Mouse (Mus musculus) lung, postnatal 0 days (tissue): ENCODE data around the gene H2-DMa. TPM values are rescaled to one million over a fixed set of nuclear protein-coding genes. Genes with fewer than 3 reads are reported as not detected.
A peak's percentile ranks its signal among the peaks of the same experiment; 100 is the strongest.

ENCODE experiments used
- ATAC-seq: fragments of 200-750 bp; cut with Nextera tagmentation; 2 replicates; pipeline ENCODE4 v1.8.0; 2017; ENCODE audit warnings: moderate library complexity
- DNase-seq: peaks from one replicate; pipeline ENCODE4 v3.0.0-alpha.2; 2016; ENCODE audit warnings: low spot score
- H3K27ac ChIP-seq: fragments of 300-500 bp; sonication (generic); 2 replicates; pipeline ENCODE4 v1.5.1; 2014; ENCODE audit warnings: antibody characterized with exemption, mild to moderate bottlenecking, low read length, mixed read lengths
- H3K27me3 ChIP-seq: fragments of 300-500 bp; sonication (generic); replicated peaks from 2 replicates; pipeline ENCODE4 v1.6.1; 2014; ENCODE audit warnings: low read length, mixed read lengths; ENCODE audit not compliant: insufficient read depth
- H3K36me3 ChIP-seq: fragments of 300-500 bp; sonication (generic); 2 replicates; pipeline ENCODE4 v1.6.1; 2014; ENCODE audit warnings: low read length, mixed read lengths; ENCODE audit not compliant: insufficient read depth
- H3K4me1 ChIP-seq: fragments of 300-500 bp; sonication (generic); 2 replicates; pipeline ENCODE4 v1.6.1; 2014; ENCODE audit warnings: antibody characterized with exemption, low read depth, low read length, mixed read lengths; ENCODE audit not compliant: insufficient read depth
- H3K4me2 ChIP-seq: fragments of 300-500 bp; sonication (generic); replicated peaks from 2 replicates; pipeline ENCODE4 v1.6.1; 2014; ENCODE audit warnings: low read depth, mild to moderate bottlenecking, low read length, moderate library complexity, mixed read lengths
- H3K4me3 ChIP-seq: fragments of 300-500 bp; sonication (generic); 2 replicates; pipeline ENCODE4 v1.5.1; 2014; ENCODE audit warnings: low read depth, low read length
- H3K9ac ChIP-seq: fragments of 300-500 bp; sonication (generic); replicated peaks from 2 replicates; pipeline ENCODE4 v1.6.1; 2014; ENCODE audit warnings: low read depth, mild to moderate bottlenecking
- H3K9me3 ChIP-seq: fragments of 300-500 bp; sonication (generic); 2 replicates; pipeline ENCODE4 v1.6.1; 2016; ENCODE audit warnings: low read length, mixed read lengths
- CTCF ChIP-seq: IDR thresholded peaks from 2 replicates; pipeline ENCODE4 v1.5.1; 2016; ENCODE audit warnings: antibody characterized with exemption, mild to moderate bottlenecking
- EP300 ChIP-seq: IDR thresholded peaks from 2 replicates; pipeline ENCODE4 v1.6.1; 2016; ENCODE audit warnings: antibody characterized with exemption, mild to moderate bottlenecking, control low read depth
- WGBS: fragments of 180-500 bp; shearing (Covaris S2); extraction: QIAGEN DNeasy Blood & Tissue Kit; methylation state at CpG from one replicate; pipeline ENCODE4 v1.1.7; 2014; 5-methylcytosine and 5-hydroxymethylcytosine counted together
- polyA plus RNA-seq: library from polyadenylated mRNA; unstranded; fragments of >200 nt; fragmentation: Nextera tagmentation; extraction: Ambion mirVana; gene quantifications from 2 replicates; pipeline ENCODE4 v1.2.1, GENCODE M21; 2015

H2-DMa gene
- polyA plus RNA-seq, 1 experiment from 2014 or later: 23.9 TPM

GRCm38 (mm10) chr17:34093199-34093874, 26.0 kb upstream of the H2-DMa start:
- TF ChIP-seq CTCF (no peak), EP300 (no peak)
- no peak for ATAC-seq
- Histone ChIP-seq H3K27me3 (no peaks in the 10 kb centered on the region), H3K9me3 (no peaks in the 10 kb centered on the region), H3K4me3 (no peak overlapping the region), H3K4me2 (no peak overlapping the region), H3K36me3 (no peaks in the 10 kb centered on the region), H3K27ac (no peak overlapping the region), H3K9ac (no peak overlapping the region), H3K4me1 (no peaks in the 10 kb centered on the region)
- WGBS: 31% methylated on average over 7 of the region's 7 CpGs
- DNase-seq: no peak

GRCm38 (mm10) chr17:34094283-34095035, 24.9 kb upstream of the H2-DMa start:
- Histone ChIP-seq H3K27me3 (no peaks in the 10 kb centered on the region), H3K4me1 (no peaks in the 10 kb centered on the region), H3K36me3 (no peaks in the 10 kb centered on the region), H3K27ac (no peak overlapping the region), H3K9me3 (no peaks in the 10 kb centered on the region), H3K4me3 (no peak overlapping the region), H3K4me2 (no peak overlapping the region), H3K9ac (no peak overlapping the region)
- DNase-seq: no peak
- no peak for ATAC-seq
- no peak for TF ChIP-seq EP300
- TF ChIP-seq CTCF: no peak
- 77% methylated on average over 27 of the region's 27 CpGs for WGBS

GRCm38 (mm10) chr17:34096497-34097010, 22.8 kb upstream of the H2-DMa start:
- Histone ChIP-seq H3K4me3 (no peak overlapping the region), H3K36me3 (no peaks in the 10 kb centered on the region), H3K9ac (no peak overlapping the region), H3K27me3 (no peaks in the 10 kb centered on the region), H3K9me3 (no peaks in the 10 kb centered on the region), H3K27ac (no peak overlapping the region), H3K4me1 (no peaks in the 10 kb centered on the region), H3K4me2 (no peak overlapping the region)
- DNase-seq (no peak), ATAC-seq (no peak)
- no peak for TF ChIP-seq EP300
- TF ChIP-seq CTCF: no peak
- 61% methylated on average over 3 of the region's 3 CpGs for WGBS

GRCm38 (mm10) chr17:34097272-34097671, 22.1 kb upstream of the H2-DMa start:
- Histone ChIP-seq H3K36me3 (no peaks in the 10 kb centered on the region), H3K4me2 (no peak overlapping the region), H3K9me3 (no peaks in the 10 kb centered on the region), H3K4me1 (no peaks in the 10 kb centered on the region), H3K9ac (no peak overlapping the region), H3K4me3 (no peak overlapping the region), H3K27ac (no peak overlapping the region), H3K27me3 (no peaks in the 10 kb centered on the region)
- no peak for ATAC-seq
- TF ChIP-seq EP300: no peak
- no peak for TF ChIP-seq CTCF
- WGBS: 56% methylated on average over 5 of the region's 5 CpGs
- no peak for DNase-seq

GRCm38 (mm10) chr17:34098709-34099479, 20.4 kb upstream of the H2-DMa start:
- Histone ChIP-seq H3K4me2 (no peak overlapping the region), H3K36me3 (no peaks in the 10 kb centered on the region), H3K4me1 (no peaks in the 10 kb centered on the region), H3K27ac (no peak overlapping the region), H3K4me3 (no peak overlapping the region), H3K27me3 (no peaks in the 10 kb centered on the region), H3K9me3 (no peaks in the 10 kb centered on the region), H3K9ac (no peak overlapping the region)
- 28% methylated on average over 10 of the region's 10 CpGs for WGBS
- TF ChIP-seq CTCF: no peak
- no peak for TF ChIP-seq EP300
- peak; percentile 56 for DNase-seq
- ATAC-seq: peak; percentile 82

GRCm38 (mm10) chr17:34099531-34099930, 19.8 kb upstream of the H2-DMa start:
- H3K27me3 ChIP-seq: no peaks in the 10 kb centered on the region
- DNase-seq: no peak
- no peaks in the 10 kb centered on the region for H3K4me1 ChIP-seq
- WGBS: 33% methylated on average over 5 of the region's 5 CpGs
- no peak overlapping the region for H3K27ac ChIP-seq
- H3K9ac ChIP-seq: no peak overlapping the region
- no peaks in the 10 kb centered on the region for H3K9me3 ChIP-seq
- no peak overlapping the region for H3K4me3 ChIP-seq
- TF ChIP-seq EP300: no peak
- H3K4me2 ChIP-seq: no peak overlapping the region
- H3K36me3 ChIP-seq: no peaks in the 10 kb centered on the region
- ATAC-seq: no peak
